Mouse (Mus musculus) C2C12 (cell line): Measurements from ENCODE around the gene Mrps34. TPM values are rescaled to one million over a fixed set of nuclear protein-coding genes. Genes with fewer than 3 reads are reported as not detected.

ENCODE experiments used
- H3K27me3 ChIP-seq: one replicate; pipeline ENCODE4 v1.6.1; 2011; ENCODE audit not compliant: control insufficient read depth, insufficient read depth, insufficient read length
- H3K36me3 ChIP-seq: one replicate; pipeline ENCODE4 v1.6.1; 2011; ENCODE audit not compliant: control insufficient read depth, insufficient read depth
- H3K4me3 ChIP-seq: one replicate; pipeline ENCODE4 v1.5.1; 2011; ENCODE audit warnings: mild to moderate bottlenecking, control low read depth; ENCODE audit not compliant: poor library complexity, insufficient read depth, severe bottlenecking
- H3K79me2 ChIP-seq: one replicate; pipeline ENCODE4 v1.6.1; 2011; ENCODE audit not compliant: control insufficient read depth, insufficient read depth
- H3K79me3 ChIP-seq: one replicate; pipeline ENCODE4 v1.6.1; 2011; ENCODE audit warnings: low read depth, control low read depth
- H3ac ChIP-seq: one replicate; pipeline ENCODE3; 2011; ENCODE audit warnings: low read depth; ENCODE audit not compliant: control insufficient read depth, insufficient read length
- CEBPB ChIP-seq: IDR thresholded peaks from one replicate; pipeline ENCODE4 v1.6.1; 2011; ENCODE audit warnings: low read depth, mild to moderate bottlenecking, control low read depth, moderate library complexity
- CTCF ChIP-seq: IDR thresholded peaks from one replicate; pipeline ENCODE4 v1.5.1; 2011; ENCODE audit not compliant: control insufficient read depth, insufficient read depth, insufficient read length
- FOSL1 ChIP-seq: IDR thresholded peaks from one replicate; pipeline ENCODE4 v1.8.0; 2011; ENCODE audit warnings: mild to moderate bottlenecking, low read length; ENCODE audit not compliant: poor library complexity, insufficient read depth, severe bottlenecking
- MAX ChIP-seq: IDR thresholded peaks from one replicate; pipeline ENCODE4 v1.6.1; 2011; ENCODE audit warnings: mild to moderate bottlenecking, control low read depth
- MYOD1 ChIP-seq: IDR thresholded peaks from one replicate; pipeline ENCODE4 v1.6.1; 2011; ENCODE audit warnings: low read depth; ENCODE audit not compliant: control insufficient read depth, insufficient read length
- MYOG ChIP-seq: IDR thresholded peaks from one replicate; pipeline ENCODE4 v1.6.1; 2011; ENCODE audit not compliant: control insufficient read depth, insufficient read length; ENCODE audit errors: extremely low read depth
- USF1 ChIP-seq: IDR thresholded peaks from one replicate; pipeline ENCODE4 v1.6.1; 2011; ENCODE audit warnings: low read depth, mild to moderate bottlenecking, control low read depth, moderate library complexity
- polyA plus RNA-seq: library from polyadenylated mRNA; unstranded; fragments of >200 nt; fragmentation: generic; extraction: Trizol; gene quantifications from one replicate; pipeline ENCODE4 v1.2.1, GENCODE M21; 2012; ENCODE audit warnings: missing spikeins

The Mrps34 gene
- polyA plus RNA-seq, 1 experiment, result 107 TPM

DNA sequence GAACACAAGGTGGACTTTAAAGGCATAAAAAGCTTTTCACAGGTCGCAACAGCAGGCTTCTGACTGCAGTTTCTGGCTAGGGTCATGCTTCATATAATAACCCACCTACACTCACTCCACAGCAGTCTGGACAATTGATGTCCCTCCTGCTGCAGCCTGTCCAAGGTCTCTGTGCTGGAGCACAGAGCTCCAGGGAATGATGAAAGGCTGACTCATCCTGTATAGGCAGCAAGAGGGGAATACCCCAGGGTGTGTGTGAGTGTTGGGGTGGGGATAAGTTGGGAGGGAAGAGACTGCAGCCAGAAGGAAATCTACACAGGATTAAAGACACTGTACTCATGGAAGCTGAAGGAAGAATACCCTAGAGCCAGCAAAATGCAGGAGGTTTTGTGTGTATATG lies 34.6 kb downstream of the Mrps34 start:
- H3K36me3 ChIP-seq, result peaks cover 45% of the 10 kb centered on the region
- H3ac ChIP-seq, result no peak overlapping the region

GRCm38 (mm10) chr17:24932431-24932830 lies 37.5 kb downstream of the Mrps34 start:
- no peaks in the 10 kb centered on the region for H3K27me3 ChIP-seq
- H3K4me3 ChIP-seq, result no peak overlapping the region
- H3K36me3 ChIP-seq, result peaks cover 18% of the 10 kb centered on the region
- H3K79me3 ChIP-seq, result peaks cover 73% of the 10 kb centered on the region
- H3ac ChIP-seq, result no peak overlapping the region
- peaks cover 94% of the 10 kb centered on the region for H3K79me2 ChIP-seq
- TF ChIP-seq MYOD1, result no peak
- no peak for TF ChIP-seq MYOG
- no peak for TF ChIP-seq MAX

More for the DNA sequence above, 34.6 kb downstream of the Mrps34 start:
- peak; percentile 15 for TF ChIP-seq FOSL1
- no peak for TF ChIP-seq MYOG
- TF ChIP-seq CEBPB, result peak; percentile 33
- no peak overlapping the region for H3K4me3 ChIP-seq
- H3K79me3 ChIP-seq, result peaks cover 64% of the 10 kb centered on the region
- peaks cover 87% of the 10 kb centered on the region for H3K79me2 ChIP-seq
- H3K27me3 ChIP-seq, result no peaks in the 10 kb centered on the region

- H3K4me3 ChIP-seq, result no peak overlapping the region
- no peak overlapping the region for H3ac ChIP-seq
- H3K27me3 ChIP-seq, result no peaks in the 10 kb centered on the region
- peaks cover 86% of the 10 kb centered on the region for H3K79me2 ChIP-seq
- peaks cover 68% of the 10 kb centered on the region for H3K79me3 ChIP-seq
- TF ChIP-seq CTCF, result no peak
- TF ChIP-seq USF1, result no peak
- no peak for TF ChIP-seq FOSL1
- TF ChIP-seq MYOG, result no peak
- TF ChIP-seq CEBPB, result no peak
- no peak for TF ChIP-seq MAX
- no peak for TF ChIP-seq MYOD1
- H3K36me3 ChIP-seq, result peaks cover 18% of the 10 kb centered on the region
Observed at GRCm38 (mm10) chr17:24933163-24933562, 38.2 kb downstream of the Mrps34 start.

DNA sequence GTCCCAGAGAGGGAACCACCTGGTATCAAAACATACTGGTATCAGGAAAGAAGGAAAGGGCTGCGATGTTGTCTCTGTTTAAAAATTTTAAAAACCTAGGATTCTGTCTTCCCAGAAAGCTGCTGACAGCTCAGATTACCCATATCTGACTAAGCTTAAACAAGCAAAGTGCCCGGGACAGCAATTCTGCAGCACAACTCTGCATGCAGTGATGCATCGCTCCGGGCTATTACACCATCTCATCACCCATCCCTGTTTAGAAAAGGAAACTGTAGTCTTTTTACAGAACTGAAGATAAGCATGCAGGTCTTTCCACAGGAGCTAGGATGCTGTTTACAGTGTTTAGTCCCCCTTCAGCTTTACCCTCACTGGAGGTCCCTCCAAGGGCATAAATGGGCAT lies 40.0 kb downstream of the Mrps34 start:
- TF ChIP-seq MYOG (no peak), MAX (no peak), CTCF (no peak), USF1 (no peak), CEBPB (peak; percentile 13), FOSL1 (no peak)
- peak overlapping the region; percentile 78 for H3K4me3 ChIP-seq
- H3K79me3 ChIP-seq, result peaks cover 55% of the 10 kb centered on the region
- H3K36me3 ChIP-seq, result peaks cover 18% of the 10 kb centered on the region
- peaks cover 69% of the 10 kb centered on the region for H3K79me2 ChIP-seq
- H3ac ChIP-seq, result peak overlapping the region; percentile 49
- no peaks in the 10 kb centered on the region for H3K27me3 ChIP-seq

DNA sequence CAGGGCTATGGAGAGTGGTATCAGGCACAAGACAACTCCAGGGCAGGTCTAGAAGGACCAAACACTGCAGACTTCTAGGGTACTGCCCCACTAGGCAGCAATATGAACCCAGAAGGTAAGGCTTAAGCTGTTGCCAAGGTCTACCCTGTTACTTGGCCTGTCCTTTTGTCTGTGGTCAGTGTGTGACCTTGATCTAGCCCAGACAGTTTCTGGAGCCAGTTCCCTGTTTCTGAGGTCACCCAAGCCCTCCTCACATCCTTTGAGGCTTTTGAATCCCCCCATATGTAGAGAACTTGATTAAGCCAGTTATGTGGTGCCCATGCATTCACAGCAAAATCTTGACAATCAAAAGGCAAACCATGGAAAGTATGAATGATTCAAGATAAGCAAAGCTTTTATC lies 40.8 kb downstream of the Mrps34 start:
- Histone ChIP-seq H3K4me3 (peak overlapping the region; percentile 78), H3K79me2 (peaks cover 61% of the 10 kb centered on the region), H3ac (peak overlapping the region; percentile 60), H3K36me3 (peaks cover 18% of the 10 kb centered on the region), H3K27me3 (no peaks in the 10 kb centered on the region), H3K79me3 (peaks cover 50% of the 10 kb centered on the region)
- TF ChIP-seq FOSL1 (no peak), CEBPB (no peak), CTCF (no peak), MAX (no peak), MYOG (no peak)

DNA sequence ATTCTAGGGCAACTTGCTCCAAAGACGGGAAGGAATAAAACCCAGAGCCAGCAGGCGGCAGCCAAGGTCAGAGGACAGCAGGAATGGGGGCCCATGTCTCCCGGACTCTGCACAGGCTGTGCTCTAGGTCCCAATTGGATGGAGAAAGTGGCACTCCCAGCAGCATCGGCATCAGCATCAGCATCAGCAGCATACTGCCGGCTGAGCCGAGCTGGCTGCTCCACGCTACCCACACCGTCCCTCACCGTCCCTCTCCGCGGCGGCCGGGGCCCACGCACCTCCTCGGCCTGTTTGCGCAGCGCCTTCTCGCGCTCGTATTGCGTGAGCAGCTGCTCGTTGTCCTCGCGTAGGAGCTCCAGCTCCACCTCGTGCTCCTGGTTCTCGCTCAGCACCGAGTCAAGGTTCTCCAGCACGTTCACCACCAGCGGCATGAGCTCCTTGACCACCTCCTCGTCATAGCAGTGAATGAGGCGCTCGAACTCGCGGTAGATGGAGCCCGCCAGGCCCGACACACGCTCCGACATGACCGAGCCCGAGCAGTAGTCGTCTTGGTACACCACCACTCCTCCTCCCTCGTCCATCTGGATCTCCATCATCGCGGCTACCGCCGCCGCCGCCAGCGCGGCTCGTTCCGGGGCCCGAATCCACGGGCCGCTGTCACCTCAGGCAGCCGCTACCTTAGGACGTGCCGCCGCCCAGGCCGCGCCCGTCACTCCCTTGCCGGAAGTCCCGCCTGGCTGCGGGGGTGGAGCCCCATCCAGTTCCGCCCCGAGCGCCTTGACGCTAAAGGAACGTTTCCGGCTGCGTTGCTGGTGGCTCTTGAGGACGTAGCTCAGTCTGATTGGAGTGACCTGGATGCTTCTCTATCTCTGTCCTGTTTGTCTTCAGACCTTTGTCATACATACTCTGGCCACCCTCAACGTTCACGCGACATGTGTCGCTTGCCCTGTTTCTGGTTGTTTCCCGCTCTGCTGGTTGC lies 41.6 kb downstream of the Mrps34 start, which contains the start of gene Mapk8ip3:
TSS of gene Mapk8ip3 (minus strand) at position 719 of the 979 bp plus-strand sequence.
- Histone ChIP-seq H3ac (peak within 1 kb of the TSS; percentile 84), H3K79me2 (peaks cover 53% of the 10 kb centered on the region), H3K36me3 (peaks cover 21% of the 10 kb centered on the region), H3K4me3 (peak within 1 kb of the TSS; percentile 78), H3K27me3 (no peaks in the 10 kb centered on the region), H3K79me3 (peaks cover 45% of the 10 kb centered on the region)
- TF ChIP-seq MAX (peak; percentile 19), MYOG (no peak)
